Mouse (Mus musculus) liver, embryonic 14.5 days (tissue): ENCODE measurements at regions not wholly inside any gene's neighbourhood (a gene's known extent, or its start where the extent isn't known, plus 50 kb on each side); places are given as distances from the start of the nearest gene placed in this dataset.

Experiments used
- ATAC-seq: fragments of 200-750 bp; cut with Nextera tagmentation; 2 replicates; pipeline ENCODE4 v1.8.0; 2017; ENCODE audit warnings: moderate number of reproducible peaks, mild to moderate bottlenecking, moderate library complexity; ENCODE audit not compliant: insufficient read depth
- DNase-seq, 3 experiments: peaks; one replicate each; pipeline ENCODE4 v3.0.0-alpha.2; 2012 to 2013; ENCODE audit warnings: low read depth in 3 of 3, low spot score in 3 of 3
- H3K27ac ChIP-seq: fragments of 300-500 bp; sonication (generic); 2 replicates; pipeline ENCODE4 v1.5.1; 2014; ENCODE audit warnings: moderate library complexity, mild to moderate bottlenecking, control low read depth, inconsistent platforms
- H3K27me3 ChIP-seq: fragments of 300-500 bp; sonication (generic); 2 replicates; pipeline ENCODE4 v1.6.1; 2014; ENCODE audit warnings: mild to moderate bottlenecking, low read length, moderate library complexity; ENCODE audit not compliant: control insufficient read depth, insufficient read depth
- H3K36me3 ChIP-seq: fragments of 300-500 bp; sonication (generic); replicated peaks from 2 replicates; pipeline ENCODE4 v1.6.1; 2014; ENCODE audit warnings: low read depth; ENCODE audit not compliant: control insufficient read depth, insufficient read depth
- H3K4me1 ChIP-seq, 2 experiments: fragments of 200-500 bp in 1 of 2; fragments of 300-500 bp in 1 of 2; sonication (generic) in 1 of 2; replicated peaks; 2 replicates each; pipeline ENCODE4 v1.6.1; 2012 to 2014; ENCODE audit warnings: antibody characterized with exemption in 1 of 2, inconsistent platforms in 1 of 2, low read length in 1 of 2; ENCODE audit not compliant: control insufficient read depth in 2 of 2, insufficient read depth in 2 of 2
- H3K4me2 ChIP-seq: fragments of 300-500 bp; sonication (generic); 2 replicates; pipeline ENCODE4 v1.6.1; 2014; ENCODE audit warnings: low read depth, mild to moderate bottlenecking, control low read depth, moderate library complexity
- H3K4me3 ChIP-seq, 2 experiments: fragments of 200-500 bp in 1 of 2; fragments of 300-500 bp in 1 of 2; sonication (generic) in 1 of 2; 2 replicates each; pipeline ENCODE4 v1.5.1; 2012 to 2014; ENCODE audit warnings: low read depth in 2 of 2, low read length in 2 of 2, mild to moderate bottlenecking in 2 of 2, control low read depth in 1 of 2, inconsistent platforms in 1 of 2, moderate library complexity in 1 of 2; ENCODE audit not compliant: insufficient read depth in 1 of 2
- H3K9ac ChIP-seq: fragments of 300-500 bp; sonication (generic); replicated peaks from 2 replicates; pipeline ENCODE4 v1.6.1; 2014; ENCODE audit warnings: mild to moderate bottlenecking, control low read depth, moderate library complexity
- H3K9me3 ChIP-seq: fragments of 300-500 bp; sonication (generic); 2 replicates; pipeline ENCODE4 v1.6.1; 2016; ENCODE audit warnings: low read length, mixed read lengths; ENCODE audit not compliant: control insufficient read depth
- CTCF ChIP-seq: IDR thresholded peaks from 2 replicates; pipeline ENCODE4 v1.5.1; 2016; ENCODE audit warnings: antibody characterized with exemption, low read depth, control low read depth
- EP300 ChIP-seq: IDR thresholded peaks from 2 replicates; pipeline ENCODE4 v1.6.1; 2016; ENCODE audit warnings: antibody characterized with exemption, low read depth
- WGBS: fragments of 180-500 bp; shearing (Covaris S2); extraction: QIAGEN DNeasy Blood & Tissue Kit; methylation state at CpG from one replicate; pipeline ENCODE4 v1.1.7; 2014; ENCODE audit not compliant: insufficient replicate concordance; 5-methylcytosine and 5-hydroxymethylcytosine counted together

DNA sequence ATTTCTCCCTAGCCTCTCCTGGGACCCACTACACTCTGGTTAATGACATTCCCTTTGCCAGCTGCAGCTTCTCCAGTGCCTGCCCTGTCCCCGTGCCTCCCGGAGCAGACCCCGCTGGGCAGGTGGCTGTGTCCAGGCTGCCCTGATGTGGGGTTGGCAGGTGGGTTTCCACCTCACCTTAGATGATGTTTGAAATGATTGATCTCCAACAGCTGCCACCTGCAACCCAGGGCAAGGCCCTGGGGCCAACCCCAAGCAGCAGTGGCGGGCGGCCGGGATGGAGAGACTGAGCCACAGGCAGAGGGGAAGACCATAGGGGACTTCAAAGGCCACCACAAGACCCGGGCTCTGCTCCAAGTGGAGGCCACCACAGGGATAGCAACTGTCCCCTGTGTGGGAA is 93.6 kb upstream of the Mvb12b start:
- Histone ChIP-seq H3K9ac (no peak overlapping the region), H3K36me3 (no peaks in the 10 kb centered on the region), H3K27ac (no peak overlapping the region), H3K9me3 (no peaks in the 10 kb centered on the region), H3K4me1 (no peaks in the 10 kb centered on the region), H3K4me3 (no peak overlapping the region), H3K27me3 (no peaks in the 10 kb centered on the region), H3K4me2 (no peak overlapping the region)
- no peak for TF ChIP-seq CTCF
- TF ChIP-seq EP300: no peak
- DNase-seq (no peak), ATAC-seq (no peak)
- WGBS: 72% methylated on average over 7 of the region's 7 CpGs

DNA sequence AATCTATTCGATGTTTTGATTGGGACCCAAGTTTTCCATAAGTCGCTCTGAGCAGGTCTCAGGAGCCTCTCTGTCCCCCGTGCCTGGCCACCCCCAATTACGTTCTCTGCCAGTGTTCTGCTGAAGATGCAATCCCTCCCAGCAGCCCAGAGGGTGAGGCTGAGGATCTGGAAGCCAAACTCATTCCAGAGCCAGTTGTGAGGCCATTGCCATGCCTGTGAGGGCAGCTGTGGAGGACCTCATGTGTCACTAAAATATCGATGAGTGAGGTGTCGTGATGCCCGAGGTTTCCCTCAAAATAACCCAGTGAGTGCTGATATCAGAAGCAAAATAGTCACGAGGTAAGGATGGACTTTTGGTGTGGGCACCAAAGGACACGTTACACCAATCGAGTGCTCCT is 93.1 kb upstream of the Mvb12b start:
- H3K4me1 ChIP-seq: no peaks in the 10 kb centered on the region
- H3K27ac ChIP-seq: no peak overlapping the region
- H3K9me3 ChIP-seq: no peaks in the 10 kb centered on the region
- whole genome bisulfite sequencing: 54% methylated on average over 10 of the region's 10 CpGs
- no peak overlapping the region for H3K4me2 ChIP-seq
- no peak overlapping the region for H3K4me3 ChIP-seq
- H3K36me3 ChIP-seq: no peaks in the 10 kb centered on the region
- ATAC-seq (no peak), DNase-seq (no peak)
- no peak overlapping the region for H3K9ac ChIP-seq
- no peaks in the 10 kb centered on the region for H3K27me3 ChIP-seq
- TF ChIP-seq CTCF: no peak
- no peak for TF ChIP-seq EP300

DNA sequence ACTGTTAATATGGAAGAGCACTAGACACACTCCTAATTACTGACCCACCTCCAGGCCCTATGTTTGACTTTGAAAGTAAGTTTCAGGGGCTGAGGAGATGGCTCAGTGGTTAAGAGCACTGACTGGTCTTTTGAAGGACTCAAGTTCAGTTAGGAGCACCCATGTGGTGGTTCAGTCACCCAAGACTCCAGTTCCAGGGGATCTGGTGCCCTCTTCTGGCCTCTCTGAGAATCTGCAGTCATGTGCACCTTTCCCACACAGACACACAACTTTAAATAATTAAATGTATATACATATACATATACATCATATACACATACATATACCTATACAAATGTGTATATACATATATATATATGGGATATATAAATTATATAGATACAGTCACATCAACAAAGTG is 91.5 kb upstream of the Mvb12b start:
- TF ChIP-seq EP300: no peak
- peak; percentile 32; the same call in 1 of the 2 replicates for TF ChIP-seq CTCF
- Histone ChIP-seq H3K36me3 (no peaks in the 10 kb centered on the region), H3K9ac (no peak overlapping the region), H3K4me3 (no peak overlapping the region), H3K27me3 (no peaks in the 10 kb centered on the region), H3K4me2 (no peak overlapping the region), H3K9me3 (no peaks in the 10 kb centered on the region), H3K4me1 (no peaks in the 10 kb centered on the region), H3K27ac (no peak overlapping the region)
- ATAC-seq (no peak), DNase-seq (no peak)

DNA sequence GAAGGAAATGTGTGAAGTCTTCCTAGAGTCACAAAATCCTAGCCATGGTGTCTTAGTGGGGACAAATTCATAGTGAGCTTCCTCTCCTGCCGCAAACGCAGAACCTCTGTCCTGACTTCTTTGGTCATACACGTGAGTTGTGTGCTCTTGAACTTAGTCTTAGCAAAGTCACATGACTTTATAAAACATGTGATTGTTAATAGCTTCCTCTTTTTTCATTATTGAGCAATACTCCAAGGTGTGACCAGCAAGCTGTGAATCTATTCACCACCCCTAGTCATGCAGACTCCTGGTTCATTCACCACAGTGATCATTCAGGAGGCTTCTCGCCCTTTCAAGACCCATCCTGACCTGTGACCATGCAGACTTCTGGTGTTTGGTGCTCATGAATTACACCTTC is 90.8 kb upstream of the Mvb12b start:
- TF ChIP-seq EP300 (no peak), CTCF (no peak)
- H3K9ac ChIP-seq: no peak overlapping the region
- H3K27ac ChIP-seq: no peak overlapping the region
- H3K4me1 ChIP-seq: no peaks in the 10 kb centered on the region
- WGBS: 54% methylated on average over 4 of the region's 4 CpGs
- H3K27me3 ChIP-seq: no peaks in the 10 kb centered on the region
- H3K9me3 ChIP-seq: no peaks in the 10 kb centered on the region
- H3K4me2 ChIP-seq: no peak overlapping the region
- no peak for DNase-seq
- H3K4me3 ChIP-seq: no peak overlapping the region
- no peaks in the 10 kb centered on the region for H3K36me3 ChIP-seq
- ATAC-seq: no peak

DNA sequence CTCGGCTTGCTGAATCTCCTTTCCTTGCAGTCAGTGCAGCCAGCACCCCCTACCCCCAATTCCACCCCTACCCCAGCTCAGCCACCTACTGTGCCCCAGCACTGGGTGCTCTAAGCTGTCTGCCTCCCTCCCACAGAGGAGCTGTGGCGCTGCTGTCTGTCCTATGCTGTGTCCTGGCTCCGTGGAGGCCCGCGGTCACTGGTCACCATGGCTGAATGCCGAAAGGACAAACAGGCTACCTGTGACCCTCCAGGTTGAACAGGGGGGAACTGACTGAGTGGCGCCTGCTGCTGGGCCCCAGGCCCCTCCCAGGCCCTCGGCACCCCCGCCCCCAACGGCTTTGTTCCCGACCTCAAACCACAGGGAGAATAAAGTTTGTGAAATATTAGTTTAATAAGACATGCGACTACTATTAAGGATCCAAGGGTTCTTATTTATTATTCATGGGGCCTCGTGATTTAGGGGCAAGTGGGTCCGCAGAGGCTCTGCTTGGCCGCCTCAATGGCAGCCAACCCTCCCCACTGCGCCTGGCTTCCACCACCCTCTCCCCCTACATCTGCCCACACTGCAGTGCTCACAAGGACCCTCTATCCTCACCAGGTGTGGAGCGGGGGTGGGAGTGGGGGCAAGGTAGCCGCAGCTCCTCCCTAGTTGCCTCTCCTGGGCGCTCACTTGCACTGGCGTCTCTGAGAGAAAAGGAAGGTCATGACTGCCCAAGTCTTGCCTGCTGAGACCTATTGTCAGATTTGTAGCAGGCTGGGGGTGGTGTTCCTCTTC is 90.0 kb upstream of the Mvb12b start:
- no peak for TF ChIP-seq EP300
- no peak for TF ChIP-seq CTCF
- Histone ChIP-seq H3K27me3 (no peaks in the 10 kb centered on the region), H3K4me2 (no peak overlapping the region), H3K27ac (no peak overlapping the region), H3K36me3 (no peaks in the 10 kb centered on the region), H3K4me1 (no peaks in the 10 kb centered on the region), H3K4me3 (no peak overlapping the region), H3K9me3 (no peaks in the 10 kb centered on the region), H3K9ac (no peak overlapping the region)
- 57% methylated on average over 20 of the region's 20 CpGs for WGBS
- ATAC-seq (no peak), DNase-seq (no peak)
